Mouse (Mus musculus) heart, embryonic 14.5 days (tissue): ENCODE measurements around the gene Pam. TPM values are rescaled to one million over a fixed set of nuclear protein-coding genes. Genes with fewer than 3 reads are reported as not detected.

Experiments
- ATAC-seq: fragments of 200-750 bp; cut with Nextera tagmentation; 2 replicates; pipeline ENCODE4 v1.8.0; 2017; ENCODE audit warnings: low read depth, moderate TSS enrichment; ENCODE audit not compliant: insufficient number of reproducible peaks, insufficient read depth, low FRiP score
- H3K27ac ChIP-seq, 2 experiments: fragments of 200-500 bp in 1 of 2; fragments of 300-500 bp in 1 of 2; sonication (generic) in 1 of 2; replicated peaks in 1 of 2; 2 replicates each; pipeline ENCODE4 v1.5.1; 2012 to 2014; ENCODE audit warnings: low read depth in 2 of 2, low read length in 2 of 2, control low read depth in 1 of 2, mild to moderate bottlenecking in 1 of 2, mixed read lengths in 1 of 2; ENCODE audit not compliant: control insufficient read depth in 1 of 2, insufficient read depth in 1 of 2
- H3K27me3 ChIP-seq: fragments of 300-500 bp; sonication (generic); 2 replicates; pipeline ENCODE4 v1.6.1; 2014; ENCODE audit warnings: mild to moderate bottlenecking, low read length, control low read depth; ENCODE audit not compliant: control insufficient read depth, insufficient read depth
- H3K36me3 ChIP-seq: fragments of 300-500 bp; sonication (generic); 2 replicates; pipeline ENCODE4 v1.6.1; 2014; ENCODE audit warnings: mild to moderate bottlenecking, control low read depth, low read length, mixed read lengths; ENCODE audit not compliant: control insufficient read depth, insufficient read depth
- H3K4me1 ChIP-seq, 2 experiments: fragments of 200-500 bp in 1 of 2; fragments of 300-500 bp in 1 of 2; sonication (generic) in 1 of 2; 2 replicates each; pipeline ENCODE4 v1.6.1; 2012 to 2014; ENCODE audit warnings: low read length in 2 of 2, control low read depth in 1 of 2, mixed read lengths in 1 of 2; ENCODE audit not compliant: control insufficient read depth in 2 of 2, insufficient read depth in 2 of 2
- H3K4me2 ChIP-seq: fragments of 300-500 bp; sonication (generic); 2 replicates; pipeline ENCODE4 v1.6.1; 2014; ENCODE audit warnings: mild to moderate bottlenecking, low read length
- H3K4me3 ChIP-seq, 2 experiments: fragments of 200-500 bp in 1 of 2; fragments of 300-500 bp in 1 of 2; sonication (generic) in 1 of 2; 2 replicates each; pipeline ENCODE4 v1.5.1; 2012 to 2014; ENCODE audit warnings: low read length in 2 of 2, mild to moderate bottlenecking in 2 of 2, control low read depth in 1 of 2, low read depth in 1 of 2, moderate library complexity in 1 of 2; ENCODE audit not compliant: control insufficient read depth in 1 of 2, insufficient read depth in 1 of 2
- H3K9ac ChIP-seq: fragments of 300-500 bp; sonication (generic); 2 replicates; pipeline ENCODE4 v1.6.1; 2014; ENCODE audit warnings: mild to moderate bottlenecking, low read length
- H3K9me3 ChIP-seq: fragments of 300-500 bp; sonication (generic); 2 replicates; pipeline ENCODE4 v1.6.1; 2016; ENCODE audit warnings: low read length, control low read depth; ENCODE audit not compliant: control insufficient read depth
- WGBS: fragments of 180-500 bp; shearing (Covaris S2); extraction: QIAGEN DNeasy Blood & Tissue Kit; methylation state at CpG from one replicate; pipeline ENCODE4 v1.1.7; 2014; 5-methylcytosine and 5-hydroxymethylcytosine counted together
- polyA plus RNA-seq: library from polyadenylated mRNA; unstranded; fragments of >200 nt; fragmentation: Nextera tagmentation; extraction: Ambion mirVana; gene quantifications from 2 replicates; pipeline ENCODE4 v1.2.1, GENCODE M21; 2014

The Pam gene
- polyA plus RNA-seq, 1 experiment from 2014 or later: 671 TPM

DNA sequence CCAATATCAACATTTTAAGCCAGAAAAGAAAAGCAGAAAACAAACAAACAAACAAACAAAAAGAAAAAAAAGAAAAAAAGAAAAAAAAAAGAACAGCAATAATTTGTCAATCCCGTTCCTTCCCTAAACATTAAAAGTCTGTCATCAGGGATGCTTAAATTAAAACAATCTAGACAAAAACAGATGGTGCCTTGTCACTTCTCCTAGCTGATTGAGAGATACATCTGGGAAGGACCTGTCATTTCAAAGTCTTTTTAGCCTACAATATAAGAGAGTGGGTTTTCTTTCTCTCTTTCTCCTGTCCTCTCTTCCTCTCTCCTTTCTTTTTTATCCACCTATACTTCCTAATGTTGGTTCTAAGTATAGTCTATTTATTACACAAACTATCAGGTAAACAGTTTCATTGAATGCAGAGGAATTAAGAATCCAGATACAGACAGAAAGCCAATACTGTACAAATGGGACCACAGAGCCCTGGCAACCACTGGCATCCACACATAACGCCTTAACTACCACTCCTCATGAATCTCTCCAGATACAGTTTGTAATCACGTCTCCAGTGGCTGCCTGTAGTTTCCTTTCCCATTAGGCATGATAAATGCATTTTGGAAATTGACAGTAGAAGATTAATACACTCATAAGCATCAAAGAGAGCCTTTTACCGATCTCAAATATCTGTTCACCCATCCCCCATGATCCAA is 151.4 kb downstream of the Pam start:
- no peaks in the 10 kb centered on the region for H3K9me3 ChIP-seq

DNA sequence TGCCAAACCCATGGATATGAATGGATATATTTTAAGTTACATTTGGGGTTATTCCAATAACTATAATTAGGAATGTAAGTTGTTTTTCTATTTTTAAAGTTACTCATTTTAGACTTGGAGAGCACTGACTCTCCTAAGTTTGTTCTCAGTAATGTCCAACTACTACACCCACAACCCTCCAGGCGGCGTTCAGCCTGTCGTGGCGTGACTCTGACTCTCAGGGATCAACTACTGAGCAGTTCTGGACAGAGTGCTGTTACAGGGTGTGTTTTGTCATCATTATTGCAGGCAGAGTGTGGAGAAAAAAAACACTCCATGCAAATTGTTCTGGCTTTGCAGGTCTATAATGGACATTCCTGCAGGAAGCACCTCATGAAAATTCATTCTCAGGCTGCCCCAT is 152.0 kb downstream of the Pam start:
- H3K9me3 ChIP-seq: no peaks in the 10 kb centered on the region
- H3K4me2 ChIP-seq: no peak overlapping the region
- H3K36me3 ChIP-seq: peaks cover 36% of the 10 kb centered on the region
- ATAC-seq: no peak
- H3K4me3 ChIP-seq: no peak overlapping the region
- no peaks in the 10 kb centered on the region for H3K27me3 ChIP-seq
- no peak overlapping the region for H3K9ac ChIP-seq
- peaks cover 0 to 9% of the 10 kb centered on the region in 2 experiments; a peak in 1 of 4 replicates for H3K4me1 ChIP-seq
- no peak overlapping the region for H3K27ac ChIP-seq
- WGBS: 77% methylated on average over 4 of the region's 4 CpGs

More for the DNA sequence above, 151.4 kb downstream of the Pam start:
- H3K27ac ChIP-seq: no peak overlapping the region
- H3K4me2 ChIP-seq: no peak overlapping the region
- 77% methylated on average over 4 of the region's 4 CpGs for WGBS
- H3K36me3 ChIP-seq: peaks cover 30% of the 10 kb centered on the region
- H3K4me3 ChIP-seq: no peak overlapping the region
- H3K27me3 ChIP-seq: no peaks in the 10 kb centered on the region
- ATAC-seq: no peak
- H3K9ac ChIP-seq: no peak overlapping the region
- peaks cover 0 to 8% of the 10 kb centered on the region in 2 experiments; a peak in 1 of 4 replicates for H3K4me1 ChIP-seq

DNA sequence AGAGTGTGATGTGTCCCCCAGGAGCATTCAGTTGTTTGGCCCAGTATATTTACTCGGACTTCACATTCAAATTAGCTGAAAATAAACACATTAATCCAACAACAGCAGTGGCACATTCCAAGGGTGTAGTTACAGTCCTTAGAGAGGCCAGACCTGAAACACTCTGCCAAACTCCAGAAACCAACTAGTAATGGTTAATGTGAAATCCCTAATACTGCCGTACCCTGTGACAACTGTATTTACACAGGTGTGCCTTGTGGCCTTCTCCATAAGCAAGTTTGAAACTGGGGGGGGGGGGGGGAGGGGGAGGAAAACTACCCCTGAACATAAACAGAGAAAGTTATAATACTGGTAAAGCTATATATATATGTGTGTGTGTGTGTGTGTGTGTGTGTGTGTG is 152.5 kb downstream of the Pam start:
- no peak overlapping the region for H3K4me2 ChIP-seq
- peaks cover 2 to 13% of the 10 kb centered on the region in 2 experiments; a peak in 2 of 4 replicates for H3K4me1 ChIP-seq
- H3K36me3 ChIP-seq: peaks cover 39% of the 10 kb centered on the region
- H3K4me3 ChIP-seq: no peak overlapping the region
- no peak overlapping the region for H3K27ac ChIP-seq
- H3K27me3 ChIP-seq: no peaks in the 10 kb centered on the region
- no peak for ATAC-seq
- no peaks in the 10 kb centered on the region for H3K9me3 ChIP-seq
- H3K9ac ChIP-seq: no peak overlapping the region
- 74% methylated on average over 2 of the region's 2 CpGs for WGBS

DNA sequence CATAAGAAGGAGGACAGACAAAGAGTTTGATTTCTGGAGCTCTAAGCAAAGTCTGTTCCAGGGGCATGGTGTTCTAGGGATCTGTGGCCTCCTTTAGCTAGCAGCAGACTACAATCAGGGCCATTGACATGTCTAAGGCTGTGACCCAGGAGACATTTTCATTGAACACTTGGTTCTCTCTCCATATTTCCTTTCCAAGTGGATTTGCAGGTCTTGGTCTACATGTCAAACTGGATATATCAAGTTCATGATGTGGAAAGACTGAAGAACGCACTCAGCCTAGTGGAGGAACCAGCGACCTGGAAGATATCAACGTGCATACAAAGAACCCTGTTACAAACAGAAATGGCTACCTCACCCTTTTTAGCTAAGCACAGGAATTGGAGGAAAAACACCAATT is 156.9 kb downstream of the Pam start:
- H3K4me3 ChIP-seq: no peak overlapping the region
- H3K9ac ChIP-seq: no peak overlapping the region
- no peak overlapping the region for H3K4me2 ChIP-seq
- 83% methylated on average over 3 of the region's 3 CpGs for WGBS
- no peaks in the 10 kb centered on the region for H3K27me3 ChIP-seq
- peaks cover 2 to 10% of the 10 kb centered on the region in 2 experiments; a peak in 2 of 4 replicates for H3K4me1 ChIP-seq
- H3K9me3 ChIP-seq: no peaks in the 10 kb centered on the region
- no peak overlapping the region for H3K27ac ChIP-seq
- H3K36me3 ChIP-seq: peaks cover 40% of the 10 kb centered on the region
- no peak for ATAC-seq

DNA sequence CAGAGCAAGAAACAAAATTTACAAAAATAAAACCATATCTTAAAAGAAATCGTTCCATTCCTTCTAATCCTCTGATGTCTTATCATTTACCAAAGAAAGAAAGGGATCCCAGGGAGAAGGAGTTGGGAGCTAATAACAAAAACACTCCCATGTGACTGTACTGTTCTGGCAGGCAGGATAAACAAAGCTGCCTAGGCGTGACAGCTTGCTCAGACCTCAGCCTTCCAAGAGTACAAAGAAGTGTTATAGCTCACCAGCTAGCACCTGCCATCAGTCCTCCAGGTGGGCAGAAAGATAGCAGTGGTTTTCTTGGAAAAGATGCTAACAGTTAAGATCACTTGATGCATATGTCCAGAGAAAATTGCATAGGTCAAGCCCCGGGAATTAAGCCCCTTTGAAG is 157.4 kb downstream of the Pam start:
- 55% methylated on average over 3 of the region's 3 CpGs for WGBS
- Histone ChIP-seq H3K9ac (no peak overlapping the region), H3K4me3 (no peak overlapping the region), H3K27ac (no peak overlapping the region), H3K4me2 (no peak overlapping the region), H3K4me1 (peaks cover 2 to 7% of the 10 kb centered on the region in 2 experiments; a peak in 2 of 4 replicates), H3K9me3 (no peaks in the 10 kb centered on the region), H3K27me3 (no peaks in the 10 kb centered on the region), H3K36me3 (peaks cover 40% of the 10 kb centered on the region)
- ATAC-seq: no peak

DNA sequence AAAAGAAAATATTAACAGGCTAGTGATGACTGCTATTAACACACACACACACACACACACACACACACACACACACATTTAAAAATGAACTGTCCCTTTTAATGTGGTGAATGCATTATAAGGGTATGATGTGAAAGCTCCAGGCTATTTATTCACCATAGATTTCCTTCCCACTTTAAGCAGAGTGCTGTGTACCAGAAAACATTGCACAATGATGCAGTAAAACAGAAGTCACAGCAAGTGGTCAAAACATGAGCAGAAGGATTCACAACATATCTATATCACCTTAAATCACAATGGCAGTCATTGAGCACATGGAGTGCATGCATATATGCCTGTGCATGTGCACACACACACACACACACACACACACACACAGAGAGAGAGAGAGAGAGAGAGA is 160.5 kb downstream of the Pam start:
- peaks cover 2 to 7% of the 10 kb centered on the region in 2 experiments; a peak in 2 of 4 replicates for H3K4me1 ChIP-seq
- no peak overlapping the region for H3K9ac ChIP-seq
- H3K4me2 ChIP-seq: no peak overlapping the region
- ATAC-seq: no peak
- H3K27ac ChIP-seq: no peak overlapping the region
- peaks cover 43% of the 10 kb centered on the region for H3K36me3 ChIP-seq
- no peak overlapping the region for H3K4me3 ChIP-seq
- H3K9me3 ChIP-seq: no peaks in the 10 kb centered on the region
- no peaks in the 10 kb centered on the region for H3K27me3 ChIP-seq

DNA sequence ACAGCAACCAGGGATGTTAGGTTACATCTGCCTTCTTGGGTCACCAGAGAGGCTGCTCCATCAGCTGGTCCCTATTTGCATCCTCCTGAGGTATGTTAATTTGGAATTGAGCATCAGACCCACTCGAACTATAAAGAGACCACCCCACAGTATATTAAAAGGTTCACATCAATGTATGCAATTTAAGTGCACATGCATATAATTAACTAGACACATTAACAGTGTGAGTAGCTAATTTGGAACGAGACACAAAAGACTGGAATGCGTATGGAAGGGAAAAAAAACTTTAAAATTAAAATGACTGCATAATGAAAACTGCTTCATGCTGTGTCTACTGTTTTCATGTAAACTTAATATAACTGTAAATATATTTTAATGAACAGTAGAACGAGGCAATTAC is 164.2 kb downstream of the Pam start:
- Histone ChIP-seq H3K4me1 (peaks cover 2 to 10% of the 10 kb centered on the region in 2 experiments; a peak in 2 of 4 replicates), H3K27me3 (no peaks in the 10 kb centered on the region), H3K9me3 (no peaks in the 10 kb centered on the region), H3K27ac (no peak overlapping the region), H3K36me3 (peaks cover 40% of the 10 kb centered on the region), H3K9ac (no peak overlapping the region), H3K4me2 (no peak overlapping the region), H3K4me3 (no peak overlapping the region)
- no peak for ATAC-seq
- 93% methylated on average over 4 of the region's 4 CpGs for WGBS
